Mouse (Mus musculus) neural tube, embryonic 13.5 days (tissue): ENCODE data around the gene Itsn1. TPM values are rescaled to one million over a fixed set of nuclear protein-coding genes. Genes with fewer than 3 reads are reported as not detected.

Experiments used
- ATAC-seq: fragments of 200-750 bp; cut with Nextera tagmentation; 2 replicates; pipeline ENCODE4 v1.8.0; 2017; ENCODE audit warnings: low read depth, mild to moderate bottlenecking, moderate TSS enrichment, moderate library complexity
- H3K27ac ChIP-seq: fragments of 300-500 bp; sonication (generic); replicated peaks from 2 replicates; pipeline ENCODE4 v1.5.1; 2015; ENCODE audit warnings: moderate library complexity, mild to moderate bottlenecking, inconsistent platforms
- H3K27me3 ChIP-seq: fragments of 300-500 bp; sonication (generic); 2 replicates; pipeline ENCODE4 v1.6.1; 2015; ENCODE audit warnings: mild to moderate bottlenecking, inconsistent platforms
- H3K36me3 ChIP-seq: fragments of 300-500 bp; sonication (generic); 2 replicates; pipeline ENCODE4 v1.6.1; 2015; ENCODE audit warnings: mild to moderate bottlenecking, inconsistent platforms
- H3K4me1 ChIP-seq: fragments of 300-500 bp; sonication (generic); replicated peaks from 2 replicates; pipeline ENCODE4 v1.6.1; 2015; ENCODE audit warnings: inconsistent platforms
- H3K4me2 ChIP-seq: fragments of 300-500 bp; sonication (generic); 2 replicates; pipeline ENCODE4 v1.6.1; 2015; ENCODE audit warnings: inconsistent platforms, mild to moderate bottlenecking, moderate library complexity
- H3K4me3 ChIP-seq: fragments of 300-500 bp; sonication (generic); 2 replicates; pipeline ENCODE4 v1.5.1; 2015; ENCODE audit warnings: mild to moderate bottlenecking, inconsistent platforms
- H3K9ac ChIP-seq: fragments of 300-500 bp; sonication (generic); 2 replicates; pipeline ENCODE4 v1.6.1; 2015; ENCODE audit warnings: moderate library complexity, mild to moderate bottlenecking, inconsistent platforms
- H3K9me3 ChIP-seq: fragments of 300-500 bp; sonication (generic); 2 replicates; pipeline ENCODE4 v1.6.1; 2016; ENCODE audit warnings: inconsistent platforms
- WGBS: fragments of 180-500 bp; shearing (Covaris S2); methylation state at CpG from one replicate; pipeline ENCODE4 v1.1.7; 2015; 5-methylcytosine and 5-hydroxymethylcytosine counted together
- polyA plus RNA-seq: library from polyadenylated mRNA; unstranded; fragments of >200 nt; fragmentation: Nextera tagmentation; extraction: Ambion mirVana; gene quantifications from 2 replicates; pipeline ENCODE4 v1.2.1, GENCODE M21; 2015

Gene Itsn1
- polyA plus RNA-seq, 1 experiment from 2014 or later = 60.4 TPM

DNA sequence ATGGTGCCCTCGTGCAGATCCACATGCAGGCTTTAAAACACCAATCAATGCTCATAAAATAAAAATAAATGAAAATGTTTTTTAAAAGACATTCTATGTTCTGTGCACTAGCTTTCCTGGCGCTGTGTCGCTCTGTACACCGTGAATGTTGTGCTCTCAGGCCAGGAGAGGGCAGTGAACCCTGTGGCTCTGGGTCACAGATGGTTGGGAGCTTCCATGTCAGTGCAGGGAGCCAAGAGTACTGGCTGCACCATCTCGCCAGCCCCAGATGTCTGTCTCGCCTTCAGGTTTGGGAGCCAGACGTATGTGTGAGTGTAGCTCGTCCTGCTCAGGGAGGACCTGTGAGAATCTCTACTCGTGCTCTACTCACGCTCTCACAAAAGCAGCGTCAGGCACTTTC is 109.7 kb downstream of the Itsn1 start:
- peaks cover 51% of the 10 kb centered on the region for H3K36me3 ChIP-seq
- ATAC-seq = no peak
- no peak overlapping the region for H3K9ac ChIP-seq
- 72% methylated on average over 11 of the region's 11 CpGs for WGBS
- H3K9me3 ChIP-seq = no peaks in the 10 kb centered on the region
- H3K27me3 ChIP-seq = no peaks in the 10 kb centered on the region
- H3K27ac ChIP-seq = peak overlapping the region; percentile 59; the same call in 1 of the 2 replicates
- H3K4me3 ChIP-seq = no peak overlapping the region
- no peak overlapping the region for H3K4me2 ChIP-seq
- peaks cover 57% of the 10 kb centered on the region for H3K4me1 ChIP-seq

DNA sequence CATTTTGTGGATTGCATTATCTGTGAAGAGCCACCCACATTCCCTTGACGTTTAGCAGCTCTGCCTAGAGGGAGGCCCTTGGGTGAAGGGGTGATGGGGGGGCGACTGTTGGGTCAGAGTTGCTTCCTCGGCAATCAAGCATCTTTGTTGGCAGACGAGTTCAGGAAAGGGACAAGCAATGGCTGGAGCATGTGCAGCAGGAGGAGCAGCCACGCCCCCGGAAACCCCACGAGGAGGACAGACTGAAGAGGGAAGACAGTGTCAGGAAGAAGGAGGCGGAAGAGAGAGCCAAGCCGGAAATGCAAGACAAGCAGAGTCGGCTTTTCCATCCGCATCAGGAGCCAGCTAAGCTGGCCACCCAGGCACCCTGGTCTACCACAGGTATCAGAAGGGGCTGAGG is 110.4 kb downstream of the Itsn1 start:
- no peak overlapping the region for H3K9ac ChIP-seq
- H3K9me3 ChIP-seq = no peaks in the 10 kb centered on the region
- H3K27ac ChIP-seq = no peak overlapping the region
- ATAC-seq = no peak
- H3K36me3 ChIP-seq = peaks cover 57% of the 10 kb centered on the region
- WGBS = 54% methylated on average over 11 of the region's 11 CpGs
- H3K4me2 ChIP-seq = no peak overlapping the region
- no peaks in the 10 kb centered on the region for H3K27me3 ChIP-seq
- H3K4me1 ChIP-seq = peaks cover 53% of the 10 kb centered on the region
- no peak overlapping the region for H3K4me3 ChIP-seq

DNA sequence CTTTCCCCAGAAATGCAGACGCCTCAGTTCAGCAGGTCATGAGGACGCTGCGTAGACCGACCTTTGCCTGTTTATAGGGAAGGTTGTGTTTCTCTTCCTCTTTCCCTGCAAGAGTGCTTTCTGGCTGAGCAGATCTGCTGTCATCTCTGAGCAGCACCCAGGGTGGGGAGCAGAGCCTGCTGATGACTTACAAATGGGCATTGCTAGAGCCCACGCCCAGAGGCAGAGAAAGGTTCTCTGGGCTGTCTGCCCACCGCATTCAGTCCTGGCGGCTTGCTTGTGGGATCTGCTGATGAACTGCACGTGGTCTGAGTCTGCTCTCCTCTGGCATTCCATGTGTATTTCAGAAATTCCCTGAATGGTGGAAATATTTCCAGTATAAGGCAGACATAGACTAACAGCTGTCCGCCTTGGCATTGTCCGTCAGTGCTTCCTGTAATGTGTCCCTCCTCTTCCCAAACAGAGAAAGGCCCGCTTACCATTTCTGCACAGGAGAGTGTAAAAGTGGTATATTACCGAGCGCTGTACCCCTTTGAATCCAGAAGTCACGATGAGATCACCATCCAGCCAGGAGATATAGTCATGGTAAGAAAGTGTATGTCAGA is 112.0 kb downstream of the Itsn1 start:
- peaks cover 63% of the 10 kb centered on the region for H3K36me3 ChIP-seq
- no peaks in the 10 kb centered on the region for H3K27me3 ChIP-seq
- H3K9me3 ChIP-seq = no peaks in the 10 kb centered on the region
- no peak overlapping the region for H3K4me2 ChIP-seq
- H3K27ac ChIP-seq = no peak overlapping the region
- peaks cover 45% of the 10 kb centered on the region for H3K4me1 ChIP-seq
- 88% methylated on average over 14 of the region's 14 CpGs for WGBS
- no peak overlapping the region for H3K9ac ChIP-seq
- ATAC-seq = no peak
- H3K4me3 ChIP-seq = no peak overlapping the region

DNA sequence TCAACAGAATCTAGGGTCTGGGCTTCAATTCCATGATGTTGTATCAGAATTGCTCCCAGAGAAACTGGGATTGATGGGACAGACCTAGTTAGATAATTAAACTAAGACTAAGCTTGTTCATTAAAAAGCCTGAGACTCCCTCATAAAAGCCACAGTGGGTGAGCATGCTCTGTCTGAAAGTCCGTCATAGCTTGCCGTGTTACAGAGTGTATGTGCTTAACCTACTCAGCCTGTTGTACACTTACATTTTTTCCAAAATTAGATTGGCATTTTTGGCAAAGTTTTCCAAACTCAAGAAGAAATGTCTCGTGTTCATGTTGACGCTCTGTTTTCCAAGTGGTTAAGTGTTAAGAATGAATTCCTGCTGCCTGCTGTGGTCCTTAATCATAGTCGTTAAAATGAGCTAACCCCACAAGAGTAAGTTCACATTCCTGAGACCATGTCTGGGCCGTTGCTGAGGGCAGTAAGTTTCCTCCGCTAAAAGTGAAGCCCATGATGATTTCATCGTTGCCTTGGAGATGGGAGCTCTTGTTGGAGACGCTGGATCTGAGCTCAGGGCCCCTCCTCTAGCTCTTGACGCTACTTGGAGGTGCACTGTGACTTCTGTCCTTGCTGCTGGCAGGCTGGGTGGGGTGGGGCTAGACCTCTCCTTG is 117.1 kb downstream of the Itsn1 start:
- Histone ChIP-seq H3K4me1 (peaks cover 17% of the 10 kb centered on the region), H3K27ac (no peak overlapping the region), H3K36me3 (peaks cover 75% of the 10 kb centered on the region), H3K27me3 (no peaks in the 10 kb centered on the region), H3K9me3 (no peaks in the 10 kb centered on the region), H3K4me3 (no peak overlapping the region), H3K4me2 (no peak overlapping the region), H3K9ac (no peak overlapping the region)
- WGBS = 32% methylated on average over 10 of the region's 10 CpGs
- no peak for ATAC-seq

DNA sequence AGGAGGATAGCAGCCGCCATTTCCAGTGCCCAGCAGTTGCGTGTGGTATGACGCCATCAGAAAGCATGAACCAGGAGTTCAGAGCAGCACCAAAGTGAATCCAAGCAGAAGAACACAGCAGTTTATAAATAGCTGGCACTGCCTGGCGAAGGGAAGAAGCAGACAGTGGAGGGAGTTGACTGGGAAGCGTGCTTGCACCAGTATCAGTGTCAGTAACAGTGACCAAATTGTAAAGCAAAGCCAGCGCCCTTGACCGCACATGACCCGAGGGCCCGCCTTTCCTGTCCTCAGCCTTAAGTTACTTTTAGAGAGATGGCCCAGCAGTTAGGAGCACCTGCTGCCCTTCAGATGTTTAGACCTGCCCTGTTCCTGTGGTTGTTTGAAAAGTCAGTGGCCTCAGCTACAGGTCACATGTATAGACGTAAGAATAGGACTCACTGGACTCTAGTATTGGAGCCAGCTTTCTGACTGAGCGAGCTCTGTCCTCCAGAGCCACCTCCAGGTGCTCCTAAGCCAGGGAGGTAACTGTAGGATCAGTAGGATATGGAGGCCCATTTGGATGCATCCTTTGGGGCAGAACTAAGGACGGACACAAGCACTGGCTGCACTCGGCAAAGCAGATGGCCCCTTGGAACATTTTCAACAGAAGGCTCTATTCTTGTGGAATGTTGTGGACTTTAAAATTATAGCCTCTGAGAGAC is 118.6 kb downstream of the Itsn1 start:
- Histone ChIP-seq H3K36me3 (peaks cover 78% of the 10 kb centered on the region), H3K9me3 (no peaks in the 10 kb centered on the region), H3K27me3 (no peaks in the 10 kb centered on the region), H3K4me1 (peaks cover 17% of the 10 kb centered on the region), H3K4me3 (no peak overlapping the region), H3K9ac (no peak overlapping the region), H3K4me2 (no peak overlapping the region), H3K27ac (no peak overlapping the region)
- 92% methylated on average over 13 of the region's 13 CpGs for WGBS
- ATAC-seq = no peak

DNA sequence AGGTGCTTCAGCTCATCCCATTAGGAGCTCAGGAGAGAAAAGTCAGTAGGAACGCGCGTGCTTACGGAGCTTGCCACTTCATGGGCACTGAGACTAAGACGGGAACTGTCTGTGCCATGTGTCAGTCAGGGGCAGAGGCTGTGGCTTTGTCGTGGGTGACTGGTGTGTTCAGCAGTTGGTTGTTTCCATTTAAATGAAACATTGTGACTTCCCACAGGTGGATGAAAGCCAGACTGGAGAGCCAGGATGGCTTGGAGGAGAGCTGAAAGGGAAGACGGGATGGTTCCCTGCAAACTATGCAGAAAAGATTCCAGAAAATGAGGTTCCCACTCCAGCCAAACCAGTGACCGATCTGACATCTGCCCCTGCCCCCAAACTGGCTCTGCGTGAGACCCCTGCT is 119.4 kb downstream of the Itsn1 start:
- Histone ChIP-seq H3K4me2 (no peak overlapping the region), H3K27me3 (no peaks in the 10 kb centered on the region), H3K4me1 (peaks cover 17% of the 10 kb centered on the region), H3K4me3 (no peak overlapping the region), H3K27ac (no peak overlapping the region), H3K36me3 (peaks cover 78% of the 10 kb centered on the region), H3K9me3 (no peaks in the 10 kb centered on the region), H3K9ac (no peak overlapping the region)
- no peak for ATAC-seq
- 92% methylated on average over 9 of the region's 9 CpGs for WGBS

DNA sequence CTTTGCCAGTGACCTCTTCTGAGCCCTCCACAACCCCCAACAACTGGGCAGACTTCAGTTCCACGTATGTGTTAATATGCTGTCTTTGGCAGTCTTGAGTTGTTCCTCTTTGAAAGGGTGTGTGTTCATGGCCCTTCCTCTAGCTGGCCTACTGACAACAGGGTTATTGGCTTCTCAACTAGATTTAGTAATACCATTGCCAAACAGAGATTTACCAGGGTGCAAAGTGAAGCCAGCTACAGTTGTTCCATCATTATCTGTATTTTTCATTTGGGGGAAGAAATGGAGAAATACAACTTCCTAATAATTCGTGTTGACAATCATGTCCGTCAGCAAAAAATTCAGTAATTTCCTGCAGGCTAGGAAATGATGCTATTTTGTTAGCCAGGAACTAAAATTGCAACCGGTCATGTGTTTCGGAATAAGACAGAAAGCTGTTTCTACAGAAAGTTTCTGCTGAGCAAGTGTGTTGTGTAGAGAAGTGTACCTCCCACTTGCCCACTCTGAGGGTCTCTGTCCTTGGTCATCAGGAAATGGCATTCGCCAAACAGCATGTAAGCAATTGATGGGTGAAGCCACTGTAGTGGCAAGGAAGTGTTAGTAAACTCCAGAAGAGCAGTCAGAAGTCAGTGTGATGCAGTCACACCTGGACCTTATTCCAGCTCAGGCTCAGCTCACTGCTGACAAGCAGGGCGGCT is 120.0 kb downstream of the Itsn1 start:
- H3K9me3 ChIP-seq = no peaks in the 10 kb centered on the region
- H3K4me2 ChIP-seq = no peak overlapping the region
- ATAC-seq = no peak
- 89% methylated on average over 7 of the region's 7 CpGs for WGBS
- H3K27me3 ChIP-seq = no peaks in the 10 kb centered on the region
- H3K27ac ChIP-seq = no peak overlapping the region
- peaks cover 17% of the 10 kb centered on the region for H3K4me1 ChIP-seq
- H3K9ac ChIP-seq = no peak overlapping the region
- no peak overlapping the region for H3K4me3 ChIP-seq
- H3K36me3 ChIP-seq = peaks cover 80% of the 10 kb centered on the region

DNA sequence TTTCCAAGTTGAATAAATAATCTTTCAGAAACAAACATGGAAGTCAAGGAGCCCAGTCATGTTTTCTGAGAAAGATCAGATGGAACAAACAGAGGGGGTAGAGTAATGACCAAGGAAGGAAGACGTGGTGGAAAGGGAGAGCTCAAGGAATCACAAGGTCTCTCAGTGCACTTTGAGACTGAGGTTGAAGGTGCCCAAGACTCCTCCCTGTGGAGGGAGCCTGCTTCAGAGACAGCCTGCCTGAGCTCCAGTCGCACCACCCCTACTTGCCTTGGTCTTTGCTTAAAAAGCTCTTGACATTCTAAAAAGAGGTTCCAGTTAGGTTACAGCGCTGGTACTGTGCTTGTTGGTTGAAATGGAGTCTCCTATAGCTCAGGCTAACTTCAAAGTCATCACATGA is 121.1 kb downstream of the Itsn1 start:
- Histone ChIP-seq H3K9ac (no peak overlapping the region), H3K4me2 (no peak overlapping the region), H3K36me3 (peaks cover 82% of the 10 kb centered on the region), H3K4me1 (peaks cover 17% of the 10 kb centered on the region), H3K27ac (no peak overlapping the region), H3K4me3 (no peak overlapping the region), H3K27me3 (no peaks in the 10 kb centered on the region), H3K9me3 (no peaks in the 10 kb centered on the region)
- no peak for ATAC-seq
- 90% methylated on average over 3 of the region's 3 CpGs for WGBS

DNA sequence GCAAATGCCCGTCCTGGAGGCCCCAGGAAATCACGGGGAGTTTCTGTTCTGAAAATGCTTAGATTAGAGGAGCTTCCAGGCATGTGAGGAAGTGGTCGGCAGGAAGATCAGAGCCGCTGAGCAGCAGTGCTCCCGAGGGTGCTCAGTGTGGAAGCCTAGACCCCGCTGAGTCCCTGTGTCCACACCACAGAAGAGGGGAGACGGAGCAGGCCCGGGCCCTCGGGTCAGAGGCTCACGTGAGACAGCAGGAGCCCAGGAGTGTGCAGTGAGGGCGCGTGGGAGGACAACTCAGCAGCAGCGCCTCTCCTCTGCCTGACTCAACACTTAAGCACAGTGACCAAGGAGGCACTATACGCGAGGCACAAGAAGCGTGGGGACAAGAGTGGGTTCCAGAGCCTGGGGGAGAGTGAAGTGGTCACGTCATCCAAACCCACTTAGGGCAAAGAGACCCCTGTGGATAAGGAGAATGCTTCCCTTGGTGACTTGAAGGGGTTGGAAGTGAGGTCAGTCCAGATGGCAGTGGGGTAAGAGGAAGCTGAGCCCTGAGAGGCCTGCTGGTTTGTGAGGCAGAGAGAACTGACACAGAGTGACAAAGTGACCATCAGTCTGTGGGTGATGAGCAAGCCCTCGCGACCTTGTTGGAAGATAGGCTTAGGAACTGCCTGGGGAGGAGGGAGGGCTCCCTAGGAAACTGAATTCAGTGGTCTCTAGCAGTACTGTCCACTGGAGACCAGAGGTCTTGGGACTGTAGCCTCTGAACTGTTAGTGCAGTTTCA is 122.6 kb downstream of the Itsn1 start:
- H3K36me3 ChIP-seq = peaks cover 95% of the 10 kb centered on the region
- no peak overlapping the region for H3K9ac ChIP-seq
- 0 out of 2 replicates have a peak overlapping the region, but pooled peaks have one; percentile 9 for H3K27ac ChIP-seq
- H3K27me3 ChIP-seq = no peaks in the 10 kb centered on the region
- peaks cover 5% of the 10 kb centered on the region; the same call in 1 of the 2 replicates for H3K4me1 ChIP-seq
- no peak for ATAC-seq
- no peak overlapping the region for H3K4me3 ChIP-seq
- no peaks in the 10 kb centered on the region for H3K9me3 ChIP-seq
- no peak overlapping the region for H3K4me2 ChIP-seq
- 76% methylated on average over 19 of the region's 19 CpGs for WGBS

DNA sequence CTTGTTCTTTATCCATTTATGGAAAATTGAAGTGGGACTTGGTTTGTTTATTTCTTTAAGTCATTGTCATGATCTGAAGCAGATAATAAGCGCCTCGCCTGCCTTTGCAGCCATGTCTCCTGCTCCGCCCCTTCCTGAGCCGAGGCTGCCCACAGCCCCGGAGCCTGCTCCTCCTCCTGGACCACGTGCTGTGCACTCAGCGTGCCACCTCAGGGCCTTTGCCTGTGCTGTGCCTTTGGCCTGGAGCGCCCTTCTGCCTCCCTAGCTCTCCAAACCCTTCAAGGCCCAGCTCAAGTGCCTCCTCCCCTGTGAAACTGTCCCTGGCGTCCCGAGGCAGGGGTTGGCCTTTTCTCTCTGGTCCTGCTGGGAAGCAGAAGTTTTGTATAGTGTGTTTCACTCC is 123.7 kb downstream of the Itsn1 start:
- Histone ChIP-seq H3K4me2 (no peak overlapping the region), H3K36me3 (peaks cover 98% of the 10 kb centered on the region), H3K9me3 (no peaks in the 10 kb centered on the region), H3K4me1 (no peaks in the 10 kb centered on the region), H3K9ac (no peak overlapping the region), H3K27me3 (no peaks in the 10 kb centered on the region), H3K4me3 (no peak overlapping the region), H3K27ac (no peak overlapping the region)
- no peak for ATAC-seq
- 87% methylated on average over 10 of the region's 10 CpGs for WGBS

DNA sequence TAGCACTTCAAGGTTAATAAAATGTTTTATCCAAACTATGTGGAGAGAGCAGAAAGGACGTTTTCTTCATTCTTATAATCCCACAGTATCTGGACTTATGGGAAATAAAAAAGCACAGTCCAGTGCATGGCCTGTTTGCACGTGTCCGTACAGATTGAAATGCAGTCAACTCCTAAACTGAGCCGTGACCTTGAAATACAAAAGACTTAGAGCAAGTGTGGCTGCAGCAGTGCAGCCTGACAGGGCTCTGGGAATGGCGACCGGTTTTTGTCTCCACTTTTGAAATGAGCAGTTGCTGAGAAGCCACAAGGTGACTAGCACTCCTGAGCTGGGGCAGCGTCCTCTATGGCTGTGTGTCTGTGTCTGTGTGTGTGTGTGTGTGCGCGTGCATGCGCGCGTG is 124.1 kb downstream of the Itsn1 start:
- peaks cover 98% of the 10 kb centered on the region for H3K36me3 ChIP-seq
- no peak overlapping the region for H3K9ac ChIP-seq
- H3K27me3 ChIP-seq = no peaks in the 10 kb centered on the region
- no peak overlapping the region for H3K4me2 ChIP-seq
- no peak for ATAC-seq
- WGBS = 90% methylated on average over 12 of the region's 12 CpGs
- no peak overlapping the region for H3K4me3 ChIP-seq
- H3K4me1 ChIP-seq = no peaks in the 10 kb centered on the region
- no peak overlapping the region for H3K27ac ChIP-seq
- H3K9me3 ChIP-seq = no peaks in the 10 kb centered on the region
